Mouse (Mus musculus) activated CD4-positive, CD25-positive, alpha-beta regulatory T cell (primary cell): ENCODE measurements around the gene Rmnd5b. TPM values are rescaled to one million over a fixed set of nuclear protein-coding genes. Genes with fewer than 3 reads are reported as not detected.

Source experiments
- polyA plus RNA-seq, 2 experiments: library from polyadenylated mRNA; unstranded; fragments of 100-300 nt; shearing (Covaris generic); gene quantifications; one replicate each; pipeline ENCODE4 v1.2.1; 2017

The Rmnd5b gene
- polyA plus RNA-seq, result 10 to 100 TPM; 90.2 to 92.9 TPM

GRCm38 (mm10) chr11:51635525-51636322 lies at the start of gene Rmnd5b:
Rmnd5b (minus strand) TSS chr11:51635896.

DNA sequence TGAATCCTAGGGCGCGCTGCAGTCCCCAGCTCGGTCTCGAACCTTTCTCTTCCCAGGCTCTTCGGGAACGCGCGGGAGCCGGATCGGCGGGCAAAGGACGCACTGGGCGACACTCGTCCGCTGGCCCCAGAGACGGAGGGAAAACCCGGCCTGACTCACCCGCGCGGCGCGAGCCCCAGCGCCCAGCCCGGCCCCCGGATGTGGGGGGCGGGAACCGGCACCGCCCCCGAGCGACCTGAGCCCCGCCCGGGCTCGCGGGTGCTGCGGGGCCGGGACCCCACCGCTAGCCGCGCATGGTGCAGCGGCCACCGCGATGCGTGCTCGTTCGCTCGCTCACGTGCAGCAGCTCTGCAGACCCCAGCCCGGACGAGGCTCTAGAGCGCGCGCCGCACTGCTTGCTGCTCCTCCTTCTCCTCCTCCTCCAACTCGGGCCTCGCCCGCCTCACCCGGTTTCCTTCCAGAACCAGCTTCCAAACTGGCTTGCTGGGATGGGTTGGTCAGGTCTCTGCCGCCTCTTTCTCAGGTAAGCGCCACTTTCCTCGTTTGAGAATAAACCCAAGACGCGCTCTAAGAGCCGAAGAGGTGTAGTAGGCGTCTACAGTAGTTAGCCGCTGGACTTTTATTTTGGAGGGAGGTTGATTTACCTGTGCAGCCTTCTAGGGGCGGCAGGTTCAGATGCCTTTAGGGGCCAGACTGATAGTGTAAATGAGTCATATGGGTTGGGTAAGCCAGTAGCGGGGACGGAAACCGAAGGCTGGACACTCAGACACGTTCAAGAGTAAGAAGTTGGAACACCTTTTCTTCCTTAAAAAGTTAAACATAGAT lies 15.2 kb upstream of the Rmnd5b start, which contains the start of the genes N4bp3 and D930048N14Rik:
Gene N4bp3, minus strand, starts transcription at position 152 of the 825 bp plus-strand sequence.
Gene D930048N14Rik, plus strand, starts transcription at position 264 of the 825 bp plus-strand sequence.

DNA sequence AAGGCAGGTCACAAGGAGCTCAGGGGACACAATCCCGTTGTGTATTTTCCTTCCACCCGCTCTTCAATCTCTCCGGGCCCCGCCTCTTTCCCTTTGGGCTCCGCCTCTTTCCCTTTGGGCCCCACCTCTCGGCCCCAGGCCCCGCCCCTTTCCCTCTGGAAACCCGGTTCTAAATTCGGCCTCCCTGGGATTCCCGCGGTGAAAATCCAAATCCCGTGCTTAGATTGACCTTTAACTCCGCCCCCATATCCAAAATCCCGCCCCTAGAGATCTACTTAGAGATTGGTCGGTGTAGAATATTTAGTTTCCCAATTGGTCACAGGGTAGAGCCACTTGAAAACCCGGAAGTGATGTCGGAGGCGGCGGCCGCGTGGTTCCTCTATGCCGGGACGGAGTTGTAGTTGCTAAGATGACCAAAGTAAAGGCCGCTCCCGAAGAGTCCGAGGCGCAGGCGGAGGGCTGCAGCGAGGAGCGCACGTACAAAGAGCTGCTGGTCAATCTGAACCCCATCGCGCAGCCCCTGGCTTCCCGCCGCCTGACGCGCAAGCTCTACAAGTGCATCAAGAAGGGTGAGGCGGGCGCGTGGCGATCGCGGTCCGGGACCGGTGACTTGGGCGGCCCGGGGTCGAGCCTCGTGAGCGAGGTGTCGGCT lies 16.2 kb downstream of the Rmnd5b start, which contains the start of gene Nhp2:
Gene Nhp2, plus strand, starts transcription at position 327 of the 652 bp plus-strand sequence.

GRCm38 (mm10) chr11:51606447-51607095 lies 29.1 kb downstream of the Rmnd5b start, which contains the start of gene Hnrnpab:
Hnrnpab (minus strand) TSS chr11:51606847.

GRCm38 (mm10) chr11:51584431-51585248 lies 51.1 kb downstream of the Rmnd5b start, which contains the start of gene Phykpl:
Phykpl (plus strand) TSS chr11:51584757.

Other genes starting within 250 kb of the Rmnd5b start
- 10 to 100 TPM; 24.8 to 28.3 TPM for gene Phykpl, start 51.1 kb downstream of the Rmnd5b start, polyA plus RNA-seq
- 100 to 1,000 TPM; 537 to 557 TPM for gene Hnrnpab, start 29.0 kb downstream of the Rmnd5b start, polyA plus RNA-seq
- 100 to 1,000 TPM in 1 of 2 experiments, 10 to 100 TPM in 1; 99.3 to 126 TPM for gene Nhp2, start 16.2 kb downstream of the Rmnd5b start, polyA plus RNA-seq
- gene N4bp3, start 14.9 kb upstream of the Rmnd5b start, polyA plus RNA-seq, result 10 to 100 TPM in 1 of 2 experiments, 1 to 10 TPM in 1; 3.6 to 10.5 TPM
- 1 to 10 TPM in 1 of 2 experiments, under 1 TPM in 1; 0.69 to 2.3 TPM for gene D930048N14Rik, start 15.1 kb upstream of the Rmnd5b start, polyA plus RNA-seq
- gene 0610009B22Rik, start 53.0 kb upstream of the Rmnd5b start, polyA plus RNA-seq, result 10 to 100 TPM; 14.8 to 17.9 TPM
- 10 to 100 TPM; 28.4 to 40.0 TPM for gene Sec24a, start 127.7 kb upstream of the Rmnd5b start, polyA plus RNA-seq
- gene Sar1b, start 127.8 kb upstream of the Rmnd5b start, polyA plus RNA-seq, result 100 to 1,000 TPM; 114 to 153 TPM
- 1 to 10 TPM; 3.8 to 6.3 TPM for gene Jade2, start 221.8 kb upstream of the Rmnd5b start, polyA plus RNA-seq